Mouse (Mus musculus): Measurements from ENCODE around the gene Nosip. TPM values are rescaled to one million over a fixed set of nuclear protein-coding genes. Genes with fewer than 3 reads are reported as not detected.
A peak's percentile ranks its signal among the peaks of the same experiment; 100 is the strongest.

Nosip gene
- polyA plus RNA-seq, 1 experiment from 2014 or later, result 53.8 TPM

DNA sequence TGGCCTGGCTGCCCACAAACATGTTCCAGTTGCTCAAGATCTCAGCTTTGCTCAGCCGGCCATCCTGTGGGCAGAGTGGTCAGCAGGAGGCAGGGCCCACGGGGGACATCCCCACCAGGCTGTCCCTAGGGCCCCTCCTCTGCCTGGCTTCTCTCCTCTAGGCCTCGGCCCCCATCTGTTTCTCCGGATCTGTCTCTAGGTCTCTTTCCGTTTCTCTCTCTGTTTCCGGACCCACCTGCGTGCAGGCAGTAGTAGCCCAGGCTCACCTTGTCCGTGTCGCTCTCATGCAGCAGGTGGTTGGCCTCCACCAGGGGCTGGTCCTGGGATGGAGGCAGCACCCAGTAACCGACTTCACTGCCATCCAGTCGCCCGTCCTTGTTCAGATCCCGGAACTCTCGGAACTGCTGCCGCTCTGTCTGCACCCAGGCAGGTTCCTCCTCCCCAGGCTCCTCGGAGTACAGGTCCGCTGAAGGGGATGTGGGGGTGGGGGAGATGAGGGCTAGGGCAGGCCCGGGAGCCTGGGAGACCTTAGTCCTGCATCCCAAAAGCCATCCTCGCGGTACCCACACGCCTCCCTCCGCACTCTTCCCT, 21.2 kb downstream of the Nosip start:
- no peaks in the 10 kb centered on the region for H3K27me3 ChIP-seq (ENCODE audit: control insufficient read depth, insufficient read depth, low read length)
- no peak for ATAC-seq (ENCODE audit: insufficient number of reproducible peaks, insufficient read depth, low FRiP score, low read depth)
- H3K27ac ChIP-seq (replicated peaks in 1 of 2; ENCODE audit: control insufficient read depth in 1 of 2, insufficient read depth in 1 of 2, low read depth in 2 of 2, low read length in 2 of 2), result no peak overlapping the region
- no peak overlapping the region for H3K9ac ChIP-seq (ENCODE audit: low read length)
- H3K9me3 ChIP-seq (ENCODE audit: control insufficient read depth, low read length), result no peaks in the 10 kb centered on the region
- WGBS, result 79% methylated on average over 22 of the region's 22 CpGs
- H3K4me2 ChIP-seq (ENCODE audit: low read length), result no peak overlapping the region
- peaks cover 61% of the 10 kb centered on the region for H3K36me3 ChIP-seq (ENCODE audit: control insufficient read depth, insufficient read depth, low read length)
- H3K4me3 ChIP-seq (ENCODE audit: control insufficient read depth in 1 of 2, insufficient read depth in 1 of 2, low read depth in 1 of 2, low read length in 2 of 2), result no peak overlapping the region
- H3K4me1 ChIP-seq (ENCODE audit: control insufficient read depth in 2 of 2, insufficient read depth in 2 of 2, low read length in 2 of 2), result peaks cover 0 to 6% of the 10 kb centered on the region in 2 experiments; a peak in 2 of 4 replicates

GRCm38 (mm10) chr7:45086084-45086483, 23.9 kb downstream of the Nosip start:
- Histone ChIP-seq H3K9me3 (ENCODE audit: control insufficient read depth, low read length) (no peaks in the 10 kb centered on the region), H3K4me2 (ENCODE audit: low read length) (no peak overlapping the region), H3K27me3 (ENCODE audit: control insufficient read depth, insufficient read depth, low read length) (no peaks in the 10 kb centered on the region), H3K9ac (ENCODE audit: low read length) (no peak overlapping the region), H3K4me1 (ENCODE audit: control insufficient read depth in 2 of 2, insufficient read depth in 2 of 2, low read length in 2 of 2) (peaks cover 9 to 10% of the 10 kb centered on the region in 2 experiments; a peak in 2 of 4 replicates), H3K27ac (replicated peaks in 1 of 2; ENCODE audit: control insufficient read depth in 1 of 2, insufficient read depth in 1 of 2, low read depth in 2 of 2, low read length in 2 of 2) (no peak overlapping the region), H3K36me3 (ENCODE audit: control insufficient read depth, insufficient read depth, low read length) (peaks cover 67% of the 10 kb centered on the region), H3K4me3 (ENCODE audit: control insufficient read depth in 1 of 2, insufficient read depth in 1 of 2, low read depth in 1 of 2, low read length in 2 of 2) (no peak overlapping the region)
- ATAC-seq (ENCODE audit: insufficient number of reproducible peaks, insufficient read depth, low FRiP score, low read depth), result no peak
- 77% methylated on average over 4 of the region's 4 CpGs for WGBS

GRCm38 (mm10) chr7:45088597-45088996, 26.4 kb downstream of the Nosip start:
- ATAC-seq (ENCODE audit: insufficient number of reproducible peaks, insufficient read depth, low FRiP score, low read depth), result no peak
- peaks cover 53% of the 10 kb centered on the region for H3K36me3 ChIP-seq (ENCODE audit: control insufficient read depth, insufficient read depth, low read length)
- H3K4me3 ChIP-seq (ENCODE audit: control insufficient read depth in 1 of 2, insufficient read depth in 1 of 2, low read depth in 1 of 2, low read length in 2 of 2), result no peak overlapping the region
- H3K4me2 ChIP-seq (ENCODE audit: low read length), result no peak overlapping the region
- peaks cover 7 to 14% of the 10 kb centered on the region in 2 experiments; a peak in 2 of 4 replicates for H3K4me1 ChIP-seq (ENCODE audit: control insufficient read depth in 2 of 2, insufficient read depth in 2 of 2, low read length in 2 of 2)
- WGBS, result 92% methylated on average over 17 of the region's 17 CpGs
- no peak overlapping the region for H3K9ac ChIP-seq (ENCODE audit: low read length)
- H3K9me3 ChIP-seq (ENCODE audit: control insufficient read depth, low read length), result no peaks in the 10 kb centered on the region
- H3K27ac ChIP-seq (replicated peaks in 1 of 2; ENCODE audit: control insufficient read depth in 1 of 2, insufficient read depth in 1 of 2, low read depth in 2 of 2, low read length in 2 of 2), result no peak overlapping the region
- no peaks in the 10 kb centered on the region for H3K27me3 ChIP-seq (ENCODE audit: control insufficient read depth, insufficient read depth, low read length)

- Histone ChIP-seq H3K4me3 (ENCODE audit: control insufficient read depth in 1 of 2, insufficient read depth in 1 of 2, low read depth in 1 of 2, low read length in 2 of 2) (peak overlapping the region; percentile 52; a peak in 3 of 4 replicates), H3K4me1 (ENCODE audit: control insufficient read depth in 2 of 2, insufficient read depth in 2 of 2, low read length in 2 of 2) (peaks cover 7 to 14% of the 10 kb centered on the region in 2 experiments; a peak in 2 of 4 replicates), H3K27me3 (ENCODE audit: control insufficient read depth, insufficient read depth, low read length) (no peaks in the 10 kb centered on the region), H3K9ac (ENCODE audit: low read length) (peak overlapping the region; percentile 78), H3K4me2 (ENCODE audit: low read length) (peak overlapping the region; percentile 68), H3K9me3 (ENCODE audit: control insufficient read depth, low read length) (no peaks in the 10 kb centered on the region), H3K36me3 (ENCODE audit: control insufficient read depth, insufficient read depth, low read length) (peaks cover 36% of the 10 kb centered on the region), H3K27ac (replicated peaks in 1 of 2; ENCODE audit: control insufficient read depth in 1 of 2, insufficient read depth in 1 of 2, low read depth in 2 of 2, low read length in 2 of 2) (peak overlapping the region in 1 of 2 experiments; percentile 81; a peak in 1 of 4 replicates)
- WGBS, result 73% methylated on average over 13 of the region's 13 CpGs
- ATAC-seq (ENCODE audit: insufficient number of reproducible peaks, insufficient read depth, low FRiP score, low read depth), result no peak
These were observed 28.2 kb downstream of the Nosip start for GRCm38 (mm10) chr7:45090251-45090977.

DNA sequence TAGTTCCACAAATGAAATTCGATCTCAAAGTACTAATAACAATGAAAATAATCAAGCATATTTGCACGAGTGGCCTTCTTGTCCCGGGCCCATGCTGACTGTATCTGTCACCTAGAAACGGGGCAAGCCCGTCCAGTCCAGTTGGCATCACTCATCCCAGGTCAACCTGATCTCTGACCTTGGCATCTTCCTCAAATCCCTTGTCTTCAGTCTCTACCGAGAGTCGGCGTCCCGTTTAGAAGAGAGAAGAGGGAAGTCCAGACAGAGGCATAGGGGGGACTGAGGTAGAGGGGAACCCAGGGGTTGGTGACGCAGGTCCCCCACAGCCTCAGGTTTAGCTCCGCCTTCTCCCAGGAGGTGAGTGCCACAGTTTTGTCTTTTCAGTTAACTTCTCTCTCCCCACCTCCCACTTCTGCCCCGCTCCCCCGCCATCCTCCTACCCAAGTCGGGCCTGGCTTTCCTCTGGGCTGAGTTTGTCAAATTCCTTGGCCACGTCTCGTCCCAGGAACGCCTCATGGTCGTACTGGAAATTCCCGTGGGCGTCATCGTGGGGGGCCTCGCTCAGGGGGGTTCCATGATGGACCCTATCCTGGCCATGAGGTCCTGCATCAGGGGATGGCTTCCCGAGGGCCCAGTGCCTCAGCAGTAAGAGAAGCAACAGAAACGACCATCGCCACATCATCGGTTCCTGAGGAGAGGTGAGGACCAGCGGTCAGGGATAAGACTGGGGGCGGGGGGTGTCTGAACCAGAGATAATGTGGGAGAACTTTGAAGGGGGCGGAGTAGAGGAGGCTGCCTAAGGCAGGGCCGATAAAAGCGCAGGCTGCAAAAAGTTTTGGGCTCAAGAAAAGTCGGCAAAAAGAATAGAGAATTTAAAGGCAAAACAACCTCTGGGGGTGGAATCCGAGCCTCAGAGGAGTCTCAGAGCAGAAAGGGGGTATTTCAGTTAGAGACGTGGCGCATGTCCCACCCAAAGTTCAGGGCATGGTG, 29.1 kb downstream of the Nosip start:
- Histone ChIP-seq H3K9me3 (ENCODE audit: control insufficient read depth, low read length) (no peaks in the 10 kb centered on the region), H3K4me1 (ENCODE audit: control insufficient read depth in 2 of 2, insufficient read depth in 2 of 2, low read length in 2 of 2) (peaks cover 7 to 14% of the 10 kb centered on the region in 2 experiments; a peak in 2 of 4 replicates), H3K36me3 (ENCODE audit: control insufficient read depth, insufficient read depth, low read length) (peaks cover 27% of the 10 kb centered on the region), H3K27me3 (ENCODE audit: control insufficient read depth, insufficient read depth, low read length) (no peaks in the 10 kb centered on the region), H3K4me2 (ENCODE audit: low read length) (peak overlapping the region; percentile 68), H3K9ac (ENCODE audit: low read length) (peak overlapping the region; percentile 78), H3K4me3 (ENCODE audit: control insufficient read depth in 1 of 2, insufficient read depth in 1 of 2, low read depth in 1 of 2, low read length in 2 of 2) (peak overlapping the region; percentile 52), H3K27ac (replicated peaks in 1 of 2; ENCODE audit: control insufficient read depth in 1 of 2, insufficient read depth in 1 of 2, low read depth in 2 of 2, low read length in 2 of 2) (peak overlapping the region; percentile 81 to 82)
- 11% methylated on average over 35 of the region's 35 CpGs for WGBS
- peak; percentile 55; the same call in 1 of the 2 replicates for ATAC-seq (ENCODE audit: insufficient number of reproducible peaks, insufficient read depth, low FRiP score, low read depth)

GRCm38 (mm10) chr7:45092048-45092447, 29.8 kb downstream of the Nosip start, which contains the start of gene Rcn3:
Gene Rcn3, minus strand, starts transcription at chr7:45092221.
- Histone ChIP-seq H3K4me2 (ENCODE audit: low read length) (peak within 1 kb of the TSS; percentile 68), H3K27me3 (ENCODE audit: control insufficient read depth, insufficient read depth, low read length) (no peaks in the 10 kb centered on the region), H3K9ac (ENCODE audit: low read length) (peak within 1 kb of the TSS; percentile 78), H3K9me3 (ENCODE audit: control insufficient read depth, low read length) (no peaks in the 10 kb centered on the region), H3K4me3 (ENCODE audit: control insufficient read depth in 1 of 2, insufficient read depth in 1 of 2, low read depth in 1 of 2, low read length in 2 of 2) (peak within 1 kb of the TSS; percentile 52), H3K27ac (replicated peaks in 1 of 2; ENCODE audit: control insufficient read depth in 1 of 2, insufficient read depth in 1 of 2, low read depth in 2 of 2, low read length in 2 of 2) (peak within 1 kb of the TSS; percentile 81 to 82), H3K36me3 (ENCODE audit: control insufficient read depth, insufficient read depth, low read length) (peaks cover 19% of the 10 kb centered on the region), H3K4me1 (ENCODE audit: control insufficient read depth in 2 of 2, insufficient read depth in 2 of 2, low read length in 2 of 2) (peaks cover 7 to 14% of the 10 kb centered on the region in 2 experiments; a peak in 2 of 4 replicates)
- ATAC-seq (ENCODE audit: insufficient number of reproducible peaks, insufficient read depth, low FRiP score, low read depth), result peak; percentile 93
- WGBS, result under 1% methylated on average over 16 of the region's 16 CpGs

Data from heart, embryonic 14.5 days (tissue).